Mouse (Mus musculus): ENCODE measurements around the gene Ccdc9b.

DNA sequence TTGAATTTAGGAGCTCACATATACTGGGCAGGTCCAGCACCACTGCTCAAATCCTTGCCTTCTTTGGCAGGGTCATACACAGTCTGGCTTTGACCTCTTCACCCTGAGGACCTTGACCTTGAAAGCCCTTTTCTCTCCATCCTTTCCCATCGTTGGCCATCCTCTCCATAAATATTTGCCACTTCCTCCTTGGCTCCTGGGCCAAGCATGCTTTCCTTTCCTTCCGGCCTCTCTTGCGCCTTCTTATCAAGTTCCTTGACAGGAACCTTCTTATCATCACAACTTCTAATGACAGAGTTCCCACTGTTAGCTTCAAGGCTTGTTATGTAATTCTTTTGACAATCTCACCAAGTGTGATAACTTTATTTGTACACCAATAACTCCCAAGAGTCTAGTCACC, 42.7 kb upstream of the Ccdc9b start:
- TF ChIP-seq POLR2A (IDR thresholded peaks at IDR 0.05; ENCODE audit: low read depth, low read length) (no peak), CTCF (IDR thresholded peaks at IDR 0.05; ENCODE audit: extremely low read depth, insufficient read depth, insufficient read length, insufficient replicate concordance) (no peak)

All from spleen, adult 2 months (tissue).